Mouse (Mus musculus) T-helper 2 cell (primary cell): ENCODE data around the gene Tifa.

Source experiments
- in situ Hi-C: fragments of 300-600 bp; cut with MboI, MseI; formaldehyde crosslinking; loops from one replicate; pipeline ENCODE4 v1.15.1; 2025; ENCODE audit warnings: high pct_unique_total_duplicates

Gene Tifa

DNA sequence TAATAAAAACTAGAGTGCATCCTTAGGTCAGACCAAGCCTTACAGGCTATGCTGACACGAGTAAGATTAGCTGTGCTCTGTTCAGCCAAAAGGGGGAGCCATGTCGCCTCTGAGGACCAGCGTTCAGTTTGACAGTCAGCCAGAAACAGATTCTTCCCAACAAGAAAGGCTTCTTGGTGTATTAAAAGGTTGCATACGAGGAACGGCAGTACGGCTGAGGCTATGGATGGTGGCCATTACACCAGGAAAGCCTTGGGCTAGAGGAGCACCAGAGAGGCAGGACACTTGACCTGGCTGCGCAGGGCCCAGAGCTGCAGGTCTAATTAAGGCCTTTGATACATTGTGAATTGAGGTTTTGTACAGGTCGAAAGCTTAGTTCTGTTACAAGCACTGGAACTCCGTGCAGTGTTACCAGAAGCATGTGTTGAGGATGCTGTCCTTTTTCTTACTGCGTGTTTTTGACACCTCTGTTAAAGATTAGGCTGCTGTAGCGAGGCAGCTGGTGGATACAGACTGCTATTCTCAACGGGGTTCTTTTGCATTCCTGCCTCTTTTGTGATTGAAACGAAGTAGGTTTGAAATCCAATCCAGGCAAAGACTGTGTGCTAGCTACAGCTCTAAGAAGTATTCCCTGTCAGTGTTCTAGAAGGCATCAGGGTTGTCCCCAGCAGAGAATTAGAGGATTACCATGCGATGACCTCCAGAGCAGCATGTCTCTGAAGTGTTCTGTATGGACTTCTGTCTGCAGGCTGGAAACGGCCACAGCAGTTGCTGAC is 64.0 kb downstream of the Tifa start:
- in situ Hi-C loops = loop anchor here (5.0 to 10.0 kb wide), 2 partner anchors 94 to 231 kb away; no protein-coding TSS in a partner anchor

DNA sequence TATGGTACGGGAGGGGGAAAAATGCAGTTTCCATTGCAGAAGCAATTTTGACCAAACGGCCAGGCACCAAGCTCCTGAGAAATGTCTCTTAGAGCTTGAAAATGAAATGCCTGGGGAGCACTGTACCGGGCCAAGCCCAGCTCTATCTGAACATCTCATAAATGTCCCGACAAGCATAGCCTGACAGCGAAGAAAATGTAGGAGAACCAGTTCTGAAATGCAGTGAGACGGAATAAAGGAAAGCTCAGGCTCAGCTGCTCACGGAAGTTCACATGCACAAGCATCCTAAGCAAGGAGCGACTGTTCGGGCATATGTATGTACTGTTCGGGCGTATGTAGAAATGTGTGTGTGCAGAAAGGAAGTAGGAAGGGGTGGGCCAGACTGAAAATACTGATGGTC is 71.7 kb downstream of the Tifa start:
- in situ Hi-C loops = no loop called here

DNA sequence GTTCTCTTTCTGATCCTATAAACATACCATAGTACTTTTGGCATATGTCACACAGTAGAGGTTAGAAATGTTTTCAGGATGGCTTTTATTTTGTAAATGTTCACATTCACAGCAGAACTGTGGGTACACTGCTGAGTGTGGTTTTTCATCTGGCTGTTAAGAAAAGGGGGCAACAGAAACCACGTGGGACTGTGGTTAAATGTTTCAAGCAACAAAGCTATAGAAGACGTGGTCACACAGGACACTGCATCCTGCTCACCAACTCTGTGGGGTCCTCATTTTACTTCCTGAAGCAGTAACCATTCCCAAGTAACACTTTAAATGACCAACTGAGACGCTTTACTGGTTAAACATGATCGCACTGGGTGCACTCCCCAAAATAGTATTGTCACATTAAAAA is 72.9 kb downstream of the Tifa start:
- in situ Hi-C loops = no loop called here

DNA sequence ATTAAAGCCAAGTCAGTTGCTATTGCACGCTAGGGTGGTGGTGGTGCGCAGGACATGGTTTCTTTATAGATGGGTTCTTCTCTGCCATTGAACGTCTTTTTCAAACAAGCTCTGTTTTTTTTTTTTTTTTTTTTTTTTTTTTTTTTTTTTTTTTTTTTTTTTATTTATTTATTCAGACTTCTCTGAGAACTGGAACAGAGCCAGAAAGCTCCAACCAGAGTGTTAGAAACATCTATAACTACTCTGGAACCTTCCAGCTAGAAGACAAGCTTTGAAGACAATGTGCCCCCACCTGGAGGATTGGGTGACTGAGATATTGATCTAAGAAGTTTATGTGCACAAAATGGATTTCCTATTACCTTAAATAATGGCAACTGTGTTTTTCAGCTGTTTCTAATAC is 74.0 kb downstream of the Tifa start:
- in situ Hi-C loops = no loop called here

DNA sequence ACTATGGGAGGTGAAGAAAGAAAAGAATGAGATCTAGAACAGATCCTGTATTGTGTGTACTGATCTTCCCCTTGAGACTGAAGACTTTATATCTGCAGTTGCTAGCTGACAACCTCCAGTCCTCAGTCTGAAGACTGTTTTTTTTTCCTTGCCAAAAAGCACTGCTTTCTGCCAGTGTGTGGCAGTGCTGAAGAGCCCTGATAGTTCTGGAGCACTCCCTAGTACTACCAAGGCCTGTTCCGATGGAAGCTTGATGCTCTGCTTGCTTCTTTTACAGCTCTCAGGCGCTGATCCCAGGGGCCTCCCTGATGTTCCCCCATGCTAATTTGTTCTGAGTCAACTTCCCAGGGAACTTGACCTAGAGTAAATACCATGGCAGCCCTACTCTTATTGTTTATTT is 74.6 kb downstream of the Tifa start:
- in situ Hi-C loops = no loop called here

DNA sequence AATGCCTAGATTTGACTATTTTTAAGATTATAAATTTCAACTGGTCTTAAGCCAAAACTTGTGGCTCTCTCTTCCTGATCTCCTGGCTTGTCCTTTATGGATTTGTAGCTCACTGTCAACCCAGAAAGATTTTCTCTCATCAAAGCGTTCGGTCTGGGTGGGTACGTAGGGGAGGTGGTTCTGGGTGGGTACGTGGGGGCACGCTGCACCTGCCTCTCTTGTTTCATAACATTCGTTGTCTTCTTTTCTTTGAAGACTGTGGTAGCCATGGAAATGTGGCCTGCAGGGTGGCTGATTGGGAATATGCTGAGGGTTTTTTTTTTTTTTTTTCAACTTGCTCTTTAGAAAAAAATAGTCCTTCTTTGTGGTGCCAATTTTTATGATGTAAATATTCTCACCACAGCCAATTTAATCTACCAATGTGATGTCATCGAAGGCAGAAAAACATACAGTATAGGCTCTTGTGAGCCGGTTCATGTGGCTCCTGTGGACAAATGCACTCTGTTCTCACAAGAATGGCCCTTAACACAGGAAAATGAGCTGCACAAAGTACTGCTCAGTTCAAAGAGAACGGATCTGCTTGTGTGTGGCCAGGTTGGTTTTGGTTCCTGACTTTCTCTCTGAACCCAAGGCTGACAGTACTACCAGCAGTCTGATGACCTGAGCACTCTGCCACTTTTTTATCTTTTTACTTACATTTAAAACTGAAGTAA is 78.6 kb downstream of the Tifa start:
- in situ Hi-C loops = no loop called here

DNA sequence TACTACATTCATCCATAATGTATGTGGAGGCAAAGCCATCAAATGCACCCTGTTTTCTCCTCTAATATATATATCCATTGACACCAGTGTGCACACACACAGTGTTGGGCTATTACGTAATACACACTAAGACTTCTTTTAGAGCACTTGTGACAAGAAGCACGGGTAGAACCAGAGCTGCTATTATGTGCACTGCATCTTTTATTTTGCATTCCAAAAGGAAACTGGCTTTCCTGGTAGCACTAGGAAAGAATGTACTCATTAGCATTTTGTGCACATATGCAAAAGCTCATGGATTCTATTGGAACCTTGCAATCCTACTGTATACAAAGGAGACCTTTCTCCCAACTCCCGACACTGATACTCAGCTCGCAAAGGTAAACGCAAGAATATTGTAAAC is 79.3 kb downstream of the Tifa start:
- in situ Hi-C loops = no loop called here

DNA sequence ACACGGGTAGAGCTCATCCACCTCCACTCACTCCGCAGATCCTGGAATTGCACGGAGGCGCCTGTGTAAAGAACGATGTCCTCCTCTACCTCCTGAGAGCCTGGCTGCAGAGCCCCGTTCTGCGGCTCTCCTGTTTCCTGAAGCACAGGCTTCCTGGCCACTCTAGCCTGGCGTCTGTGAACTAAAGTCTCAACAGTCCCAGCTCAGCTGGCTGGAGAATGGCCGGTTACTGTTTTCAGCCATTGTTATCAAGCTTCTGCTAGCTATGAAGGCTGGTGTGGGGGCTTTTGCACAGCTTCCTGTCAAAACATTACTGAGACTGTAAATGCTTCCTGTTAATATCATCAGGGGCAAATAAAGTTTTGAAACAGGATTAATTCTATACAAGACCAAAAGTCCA is 82.0 kb downstream of the Tifa start:
- in situ Hi-C loops = no loop called here

DNA sequence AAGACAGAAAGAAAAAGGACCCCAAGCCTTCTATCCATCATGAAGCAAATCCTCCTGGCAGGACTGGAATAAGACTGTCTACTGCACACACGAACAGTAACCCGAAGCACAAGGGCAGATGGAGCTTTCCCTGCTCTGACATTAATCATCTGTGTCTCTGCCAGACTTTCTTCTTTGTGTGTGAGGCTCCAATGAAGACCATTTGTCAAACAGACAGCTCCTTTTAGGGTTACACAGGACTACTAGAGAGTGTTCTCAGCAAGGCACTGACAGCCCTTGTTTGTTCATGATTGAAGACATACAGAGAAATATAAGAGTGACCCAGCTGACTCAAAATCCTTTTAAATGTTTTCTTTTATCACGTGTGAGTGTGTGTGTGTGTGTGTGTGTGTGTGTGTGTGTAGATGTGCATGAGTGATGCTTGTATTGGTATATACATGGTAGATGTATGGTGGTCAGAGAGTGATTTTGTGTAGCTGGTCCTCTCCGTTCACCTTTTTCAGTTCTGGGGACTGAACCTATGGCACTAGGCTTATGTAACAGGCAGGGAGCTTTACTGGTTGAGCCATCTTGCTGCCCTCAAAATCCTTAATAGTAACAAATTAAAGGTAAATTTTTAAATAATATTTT is 84.8 kb downstream of the Tifa start:
- in situ Hi-C loops = no loop called here

DNA sequence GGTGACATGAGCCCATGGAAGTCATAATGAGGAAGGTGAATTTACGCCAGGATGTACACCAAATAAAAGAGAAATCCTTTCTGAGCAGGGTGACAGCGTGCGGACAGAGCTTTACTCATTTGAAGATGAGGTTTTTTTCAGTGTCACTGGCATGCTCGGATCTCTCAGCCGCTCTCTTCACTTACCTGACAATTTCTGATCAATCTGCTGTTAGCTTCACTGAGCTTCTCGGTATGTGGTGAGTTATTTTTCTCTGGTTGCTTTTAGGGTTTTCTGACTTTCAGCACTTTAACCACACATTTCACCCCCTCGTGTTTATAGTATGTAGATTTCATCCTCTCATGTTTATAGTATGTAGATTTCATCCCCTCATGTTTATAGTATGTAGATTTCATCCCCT is 85.5 kb downstream of the Tifa start:
- in situ Hi-C loops = no loop called here

DNA sequence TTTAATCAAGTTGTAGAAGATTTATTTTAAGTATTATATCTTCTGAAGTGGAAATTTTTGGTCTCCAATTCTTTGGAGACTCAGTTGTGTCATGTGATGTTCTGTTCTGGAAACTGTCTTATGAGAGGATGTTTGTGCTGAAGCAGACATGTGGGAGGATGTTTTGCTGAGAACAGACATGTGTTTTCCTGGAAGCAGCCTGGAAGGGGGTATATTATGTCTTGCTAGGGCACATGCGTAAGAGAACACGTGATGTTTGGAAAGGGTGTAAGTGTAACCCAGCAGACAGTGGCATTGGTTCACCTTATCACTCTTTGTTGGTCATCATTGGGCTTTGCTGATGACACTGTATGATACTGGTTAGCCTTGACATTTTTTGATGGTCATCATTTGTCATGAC is 85.9 kb downstream of the Tifa start:
- in situ Hi-C loops = no loop called here

DNA sequence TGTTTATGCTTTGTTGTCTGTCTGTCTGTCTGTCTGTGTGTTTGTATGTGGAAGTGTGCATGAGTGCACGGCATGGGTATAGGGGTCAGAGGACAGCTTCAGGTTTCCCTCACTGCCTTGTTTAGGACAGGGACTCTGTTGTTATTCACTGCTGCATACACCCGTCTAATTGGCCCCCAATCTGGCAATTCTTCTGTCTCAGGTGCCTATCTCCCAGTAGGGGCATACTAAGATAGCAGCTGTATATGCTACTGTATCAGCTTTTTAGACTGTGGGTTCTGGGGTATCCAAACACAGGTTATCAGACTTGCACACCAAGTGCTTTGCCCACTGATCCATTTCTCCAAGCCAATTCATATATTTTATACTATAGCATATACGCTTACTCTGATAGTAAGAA is 90.4 kb downstream of the Tifa start:
- in situ Hi-C loops = no loop called here

DNA sequence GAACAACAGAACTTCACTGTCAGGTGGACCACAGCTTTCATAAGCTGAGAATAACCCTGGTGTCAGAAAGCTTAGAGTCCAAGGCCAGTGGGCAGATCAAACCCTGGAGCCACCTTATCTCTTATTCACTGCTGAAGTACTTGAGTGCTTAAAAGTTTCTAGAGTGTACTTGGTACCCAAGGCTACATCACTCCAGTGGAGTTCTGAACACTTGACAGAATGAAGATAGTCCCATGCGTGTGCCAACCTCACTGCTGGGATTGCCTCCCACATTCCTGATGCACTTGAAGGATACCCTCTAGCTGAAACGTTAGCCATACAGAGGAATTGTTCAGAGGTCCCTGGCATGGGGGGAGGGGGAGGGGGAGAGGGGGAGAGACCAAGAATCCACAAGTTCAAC is 92.1 kb downstream of the Tifa start:
- in situ Hi-C loops = no loop called here
